Mouse (Mus musculus): ENCODE results near the gene Rnf224. TPM values are rescaled to one million over a fixed set of nuclear protein-coding genes. Genes with fewer than 3 reads are reported as not detected.

Gene Rnf224
- not detected in 2 replicates for total RNA-seq (2014; rRNA removed)
- polyA plus RNA-seq (2015; fragmentation: Nextera tagmentation; extraction: Ambion mirVana) = not detected in 2 replicates

DNA sequence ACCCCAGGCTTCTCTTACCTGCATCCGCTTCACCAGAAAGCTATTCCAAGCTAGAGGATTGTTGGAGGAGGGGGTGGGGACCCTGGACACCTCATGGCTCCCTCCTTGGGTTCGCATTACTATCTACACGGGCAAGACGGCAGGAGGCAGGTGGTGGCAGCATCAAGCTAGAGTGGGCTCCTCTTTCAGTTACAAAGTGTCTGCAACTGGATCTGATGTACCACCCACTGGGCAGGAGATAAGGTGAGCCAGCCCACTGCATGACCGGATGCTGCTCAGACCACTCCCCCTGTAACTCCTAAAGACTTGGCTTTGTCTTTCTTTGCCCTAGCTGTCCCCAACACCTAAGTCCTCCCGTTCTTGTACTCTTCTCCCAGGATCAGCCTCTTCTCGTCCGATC lies at the start of gene Rnf224:
Rnf224 (minus strand) TSS at position 174 of the 400 bp plus-strand sequence.
- ATAC-seq = no peak
- H3K27me3 ChIP-seq (ENCODE audit: insufficient read depth, low read length) = no peaks in the 10 kb centered on the region
- H3K9ac ChIP-seq (replicated peaks; ENCODE audit: low read length) = no peak within 1 kb of the TSS
- no peak for TF ChIP-seq CTCF (IDR thresholded peaks at IDR 0.05; ENCODE audit: low read depth)
- H3K9me3 ChIP-seq (ENCODE audit: low read length) = no peaks in the 10 kb centered on the region
- peaks cover 7% of the 10 kb centered on the region for H3K4me1 ChIP-seq (ENCODE audit: insufficient read depth, low read length)
- H3K4me2 ChIP-seq (ENCODE audit: low read depth, low read length) = no peak within 1 kb of the TSS
- WGBS = 36% methylated on average over 8 of the region's 8 CpGs
- no peak for DNase-seq (ENCODE audit: low spot score)
- H3K27ac ChIP-seq = no peak within 1 kb of the TSS
- no peak within 1 kb of the TSS for H3K4me3 ChIP-seq (ENCODE audit: low read length)
- no peaks in the 10 kb centered on the region for H3K36me3 ChIP-seq (ENCODE audit: insufficient read depth, low read length)

DNA sequence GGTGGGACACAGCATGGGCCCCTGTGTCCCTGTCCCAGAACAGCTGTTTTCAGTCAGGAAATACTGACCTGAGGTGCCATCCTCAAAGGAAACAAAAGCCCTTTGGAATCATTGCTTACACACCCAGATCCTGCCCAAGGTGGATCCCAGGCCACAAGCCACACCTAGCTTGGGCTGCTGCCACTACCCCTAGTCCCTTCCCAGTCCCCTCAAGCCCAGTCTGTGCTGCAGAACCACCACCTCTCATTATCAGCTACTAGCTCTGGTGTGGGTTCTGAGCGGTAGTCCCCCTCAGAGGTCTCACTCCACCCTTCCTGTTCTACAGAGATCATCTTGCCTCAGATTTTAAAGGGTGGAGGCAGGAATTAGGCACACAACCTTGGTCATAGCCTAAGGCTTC lies 49.7 kb upstream of the Rnf224 start:
- H3K27ac ChIP-seq = no peak overlapping the region; the same call in 1 of the 2 replicates
- 72% methylated on average over 1 of the region's 1 CpGs for WGBS
- H3K36me3 ChIP-seq (ENCODE audit: insufficient read depth, low read length) = peaks cover 32% of the 10 kb centered on the region
- no peak overlapping the region for H3K4me2 ChIP-seq (ENCODE audit: low read depth, low read length)
- no peaks in the 10 kb centered on the region for H3K27me3 ChIP-seq (ENCODE audit: insufficient read depth, low read length)
- TF ChIP-seq CTCF (IDR thresholded peaks at IDR 0.05; ENCODE audit: low read depth) = no peak
- H3K4me1 ChIP-seq (ENCODE audit: insufficient read depth, low read length) = peaks cover 32% of the 10 kb centered on the region; the same call in 1 of the 2 replicates
- no peak overlapping the region for H3K9ac ChIP-seq (replicated peaks; ENCODE audit: low read length)
- ATAC-seq = no peak
- H3K4me3 ChIP-seq (ENCODE audit: low read length) = no peak overlapping the region
- no peaks in the 10 kb centered on the region for H3K9me3 ChIP-seq (ENCODE audit: low read length)
- DNase-seq (ENCODE audit: low spot score) = no peak

DNA sequence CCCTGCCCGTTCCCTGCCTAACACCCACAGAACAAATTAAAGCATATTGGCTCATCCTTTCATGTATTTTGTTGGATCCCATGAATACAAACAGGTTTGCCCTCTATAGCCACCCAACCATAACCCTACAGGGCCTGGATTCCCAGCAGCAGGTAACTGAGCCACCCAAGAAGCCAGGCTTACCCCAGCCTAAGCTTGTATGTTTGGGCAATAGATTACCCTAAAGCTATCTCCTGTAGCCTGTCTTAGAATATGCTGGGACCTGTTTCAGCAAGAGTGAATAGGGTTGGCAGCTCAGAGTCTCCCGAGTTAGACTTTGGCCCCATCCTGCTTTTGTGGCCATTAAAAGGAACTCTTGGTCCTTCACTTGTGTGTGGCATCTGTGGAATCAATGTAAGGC lies 49.0 kb upstream of the Rnf224 start:
- TF ChIP-seq CTCF (IDR thresholded peaks at IDR 0.05; ENCODE audit: low read depth) = no peak
- Histone ChIP-seq H3K4me3 (ENCODE audit: low read length) (no peak overlapping the region), H3K4me2 (ENCODE audit: low read depth, low read length) (no peak overlapping the region), H3K9me3 (ENCODE audit: low read length) (no peaks in the 10 kb centered on the region), H3K36me3 (ENCODE audit: insufficient read depth, low read length) (peaks cover 39% of the 10 kb centered on the region), H3K9ac (replicated peaks; ENCODE audit: low read length) (no peak overlapping the region), H3K27ac (no peak overlapping the region; the same call in 1 of the 2 replicates), H3K4me1 (ENCODE audit: insufficient read depth, low read length) (peaks cover 26% of the 10 kb centered on the region; the same call in 1 of the 2 replicates), H3K27me3 (ENCODE audit: insufficient read depth, low read length) (no peaks in the 10 kb centered on the region)
- WGBS = 88% methylated on average over 2 of the region's 2 CpGs
- DNase-seq (ENCODE audit: low spot score) = no peak
- no peak for ATAC-seq

DNA sequence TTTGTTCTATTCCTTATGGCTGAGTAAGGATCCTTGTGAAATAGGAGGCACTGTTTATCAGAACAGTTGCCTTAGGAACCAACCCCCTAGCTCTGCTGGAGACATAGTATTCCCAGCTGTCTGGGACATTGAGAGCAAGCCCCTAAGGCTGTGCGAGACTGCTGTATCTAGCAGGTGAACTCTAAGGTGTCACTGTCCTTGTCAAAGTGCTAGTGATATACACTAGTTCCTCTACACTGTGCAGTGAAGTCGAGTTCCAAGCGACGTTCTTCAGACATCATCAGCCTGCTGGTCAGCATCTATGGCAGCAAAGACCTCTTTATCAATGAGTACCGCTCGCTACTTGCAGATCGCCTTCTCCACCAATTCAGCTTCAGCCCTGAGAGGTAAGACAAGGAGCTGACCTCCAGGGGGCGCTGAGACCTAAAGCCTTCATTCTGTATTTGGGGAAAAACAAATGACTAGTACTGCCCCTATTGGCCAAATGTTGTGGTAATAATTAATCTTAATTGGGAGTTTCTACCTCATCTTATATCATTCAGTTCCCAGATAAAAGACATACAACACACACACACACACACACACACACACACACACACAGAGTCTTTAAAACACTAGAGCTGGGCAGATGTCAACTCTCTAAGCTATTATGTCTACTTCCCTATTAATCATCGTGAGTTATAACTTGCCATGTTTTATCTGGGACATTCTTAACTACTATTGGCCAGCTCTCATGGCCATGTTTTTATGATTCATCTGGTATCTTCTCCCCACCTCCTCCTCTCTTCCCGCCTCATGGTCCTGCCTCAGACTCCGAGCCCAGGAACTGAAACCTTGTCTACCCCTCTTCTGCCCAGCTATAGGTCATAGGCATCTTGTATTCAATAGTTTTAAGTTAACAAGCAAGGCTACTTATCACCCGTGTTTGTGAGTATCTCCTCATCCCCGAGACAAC lies 42.6 kb upstream of the Rnf224 start:
- H3K9me3 ChIP-seq (ENCODE audit: low read length) = no peaks in the 10 kb centered on the region
- peak; percentile 62 for ATAC-seq
- 60% methylated on average over 13 of the region's 13 CpGs for WGBS
- no peak overlapping the region for H3K4me3 ChIP-seq (ENCODE audit: low read length)
- H3K4me2 ChIP-seq (ENCODE audit: low read depth, low read length) = no peak overlapping the region
- H3K27ac ChIP-seq = no peak overlapping the region
- H3K4me1 ChIP-seq (ENCODE audit: insufficient read depth, low read length) = no peaks in the 10 kb centered on the region
- H3K36me3 ChIP-seq (ENCODE audit: insufficient read depth, low read length) = peaks cover 80% of the 10 kb centered on the region
- TF ChIP-seq CTCF (IDR thresholded peaks at IDR 0.05; ENCODE audit: low read depth) = peak; percentile 90
- no peak overlapping the region for H3K9ac ChIP-seq (replicated peaks; ENCODE audit: low read length)
- DNase-seq (ENCODE audit: low spot score) = peak; percentile 93
- no peaks in the 10 kb centered on the region for H3K27me3 ChIP-seq (ENCODE audit: insufficient read depth, low read length)

DNA sequence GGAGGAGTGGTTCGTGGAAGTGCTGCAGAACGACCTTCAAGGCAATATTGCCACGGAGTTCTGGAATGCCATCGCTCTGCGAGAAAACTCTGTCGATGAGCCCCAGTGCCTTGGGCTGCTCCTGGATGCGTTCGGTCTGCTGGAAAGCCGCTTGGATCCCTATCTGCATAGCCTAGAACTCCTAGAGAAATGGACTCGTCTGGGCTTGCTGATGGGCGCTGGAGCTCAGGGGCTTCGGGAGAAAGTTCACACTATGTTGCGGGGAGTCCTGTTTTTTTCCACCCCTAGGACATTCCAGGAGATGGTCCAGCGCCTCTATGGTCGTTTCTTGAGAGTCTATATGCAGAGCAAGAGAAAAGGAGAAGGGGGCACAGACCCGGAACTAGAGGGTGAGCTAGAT lies 36.4 kb upstream of the Rnf224 start:
- no peaks in the 10 kb centered on the region for H3K27me3 ChIP-seq (ENCODE audit: insufficient read depth, low read length)
- H3K36me3 ChIP-seq (ENCODE audit: insufficient read depth, low read length) = peaks cover 54% of the 10 kb centered on the region
- DNase-seq (ENCODE audit: low spot score) = no peak
- H3K4me1 ChIP-seq (ENCODE audit: insufficient read depth, low read length) = peaks cover 20% of the 10 kb centered on the region
- no peak for TF ChIP-seq CTCF (IDR thresholded peaks at IDR 0.05; ENCODE audit: low read depth)
- 38% methylated on average over 16 of the region's 16 CpGs for WGBS
- H3K4me3 ChIP-seq (ENCODE audit: low read length) = peak overlapping the region; percentile 89
- peak overlapping the region; percentile 95 for H3K4me2 ChIP-seq (ENCODE audit: low read depth, low read length)
- no peak for ATAC-seq
- peak overlapping the region; percentile 79 for H3K9ac ChIP-seq (replicated peaks; ENCODE audit: low read length)
- H3K9me3 ChIP-seq (ENCODE audit: low read length) = no peaks in the 10 kb centered on the region
- H3K27ac ChIP-seq = peak overlapping the region; percentile 87

DNA sequence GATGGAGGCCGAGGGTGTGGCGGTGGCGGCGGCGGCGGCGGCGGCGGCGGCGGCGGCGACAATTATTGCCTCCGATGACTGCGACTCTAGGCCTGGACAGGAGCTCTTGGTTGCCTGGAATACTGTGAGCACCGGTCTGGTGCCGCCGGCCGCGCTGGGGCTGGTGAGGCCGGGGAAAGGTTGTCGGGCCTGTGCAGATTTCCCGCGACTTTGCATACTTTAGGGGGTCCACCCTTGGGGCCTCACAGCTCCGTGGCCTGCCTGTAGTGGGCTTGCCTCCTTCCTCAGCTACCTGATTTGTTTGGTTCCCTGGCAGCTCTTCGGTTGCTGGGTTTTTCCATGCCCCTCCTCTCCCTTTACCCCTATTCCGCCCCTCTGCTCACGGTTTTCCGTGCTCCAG lies 35.9 kb upstream of the Rnf224 start:
- DNase-seq (ENCODE audit: low spot score) = no peak
- Histone ChIP-seq H3K4me1 (ENCODE audit: insufficient read depth, low read length) (peaks cover 23% of the 10 kb centered on the region), H3K27me3 (ENCODE audit: insufficient read depth, low read length) (no peaks in the 10 kb centered on the region), H3K4me3 (ENCODE audit: low read length) (peak overlapping the region; percentile 89), H3K9ac (replicated peaks; ENCODE audit: low read length) (peak overlapping the region; percentile 79), H3K4me2 (ENCODE audit: low read depth, low read length) (peak overlapping the region; percentile 95), H3K36me3 (ENCODE audit: insufficient read depth, low read length) (peaks cover 49% of the 10 kb centered on the region), H3K27ac (peak overlapping the region; percentile 87), H3K9me3 (ENCODE audit: low read length) (no peaks in the 10 kb centered on the region)
- ATAC-seq = peak; percentile 69
- TF ChIP-seq CTCF (IDR thresholded peaks at IDR 0.05; ENCODE audit: low read depth) = no peak
- under 1% methylated on average over 16 of the region's 29 CpGs for WGBS
